8 mouse cellular contexts compared by ENCODE assay signal in the genomic region with DNA sequence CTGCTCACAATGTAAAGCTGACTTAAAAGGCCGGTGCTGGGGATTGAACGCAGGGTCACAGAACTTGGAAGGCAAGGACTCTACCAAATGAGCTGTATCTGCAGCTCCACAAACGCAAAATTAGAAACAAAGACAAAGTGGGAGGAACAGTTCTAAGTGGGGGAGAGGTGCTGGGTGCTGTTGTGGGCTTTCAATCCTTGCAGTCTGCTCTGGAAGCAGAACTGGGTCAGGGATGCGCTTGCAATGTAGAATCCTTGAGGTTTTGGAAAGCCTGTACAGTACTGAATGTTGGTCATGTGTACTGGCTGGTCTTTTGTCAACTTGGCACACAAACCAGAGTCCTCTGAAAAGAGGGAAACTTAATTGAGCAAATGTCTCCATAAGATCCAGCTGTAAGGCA. TPM values are rescaled to one million over a fixed set of nuclear protein-coding genes. Genes with fewer than 3 reads are reported as not detected.
DNase-seq lines count a peak whose midpoint lies in the region; ATAC-seq and TF ChIP-seq lines count a peak whose summit lies in the region.

No protein-coding gene starts in this region.

- no peak for TF ChIP-seq CTCF in cortical plate, adult 2 months (IDR thresholded peaks at IDR 0.05; ENCODE audit: extremely low read depth, insufficient read depth, low read length)
- TF ChIP-seq CTCF in intestine, postnatal 0 days (IDR thresholded peaks at IDR 0.05; ENCODE audit: low read depth): no peak
- TF ChIP-seq CTCF in small intestine, adult 2 months (IDR thresholded peaks at IDR 0.05; ENCODE audit: extremely low read depth, insufficient read length, insufficient replicate concordance, low read depth, low read length): no peak

- 10% methylated on average over 4 of the region's 4 CpGs for WGBS in heart, embryonic 10.5 days
- 8% methylated on average over 4 of the region's 4 CpGs for WGBS in intestine, postnatal 0 days
- WGBS in small intestine, adult 2 months: 7% methylated on average over 4 of the region's 4 CpGs

- H3K4me2 ChIP-seq in intestine, postnatal 0 days (replicated peaks; ENCODE audit: low read depth): peak overlapping the region; percentile 82

- H3K4me1 ChIP-seq in heart, embryonic 10.5 days: peaks cover 35% of the 10 kb centered on the region
- peaks cover 13% of the 10 kb centered on the region for H3K4me1 ChIP-seq in cortical plate, adult 2 months (ENCODE audit: control insufficient read depth, insufficient read depth, low read length)
- H3K4me1 ChIP-seq in intestine, postnatal 0 days (replicated peaks; ENCODE audit: control insufficient read depth, insufficient read depth, low read length): peaks cover 3% of the 10 kb centered on the region; the same call in 1 of the 2 replicates
- peaks cover 12% of the 10 kb centered on the region; the same call in 1 of the 2 replicates for H3K4me1 ChIP-seq in small intestine, adult 2 months (ENCODE audit: control insufficient read depth, insufficient read depth, insufficient read length, low read length)

- peak overlapping the region; percentile 98 for H3K9ac ChIP-seq in intestine, postnatal 0 days (ENCODE audit: low read depth, low read length)

- ATAC-seq in intestine, postnatal 0 days: no peak

- no peaks in the 10 kb centered on the region for H3K9me3 ChIP-seq in heart, embryonic 10.5 days
- no peaks in the 10 kb centered on the region for H3K9me3 ChIP-seq in intestine, postnatal 0 days (ENCODE audit: control insufficient read depth)

- no peaks in the 10 kb centered on the region for H3K27me3 ChIP-seq in heart, embryonic 10.5 days (ENCODE audit: insufficient read depth, poor library complexity, severe bottlenecking)
- H3K27me3 ChIP-seq in intestine, postnatal 0 days (replicated peaks; ENCODE audit: control insufficient read depth, insufficient read depth, low read length): no peaks in the 10 kb centered on the region
- no peaks in the 10 kb centered on the region for H3K27me3 ChIP-seq in small intestine, adult 2 months (ENCODE audit: control insufficient read depth, insufficient read depth, low read length)

- H3K36me3 ChIP-seq in heart, embryonic 10.5 days: peaks cover 24% of the 10 kb centered on the region
- peaks cover 7% of the 10 kb centered on the region; the same call in 1 of the 2 replicates for H3K36me3 ChIP-seq in intestine, postnatal 0 days (ENCODE audit: control insufficient read depth, insufficient read depth)
- H3K36me3 ChIP-seq in small intestine, adult 2 months (ENCODE audit: control insufficient read depth, insufficient read depth, low read length): peaks cover 6% of the 10 kb centered on the region; the same call in 1 of the 2 replicates

- H3K4me3 ChIP-seq in heart, embryonic 10.5 days: peak overlapping the region; percentile 98
- H3K4me3 ChIP-seq in cortical plate, adult 2 months (ENCODE audit: insufficient read depth, low read length): peak overlapping the region; percentile 61
- H3K4me3 ChIP-seq in intestine, postnatal 0 days (ENCODE audit: low read depth, low read length): peak overlapping the region; percentile 97
- peak overlapping the region; percentile 91 for H3K4me3 ChIP-seq in small intestine, adult 2 months (ENCODE audit: low read depth, low read length)

- intact Hi-C loops in heart, postnatal 36 days (cut with DNase I): loop anchor here (2.0 to 5.0 kb wide), 2 partner anchors 45 to 102 kb away; a partner anchor contains a TSS

- H3K27ac ChIP-seq in heart, embryonic 10.5 days: peak overlapping the region; percentile 98
- H3K27ac ChIP-seq in cortical plate, adult 2 months (ENCODE audit: insufficient read depth, low read length): no peak overlapping the region
- no peak overlapping the region for H3K27ac ChIP-seq in intestine, postnatal 0 days (ENCODE audit: low read depth, low read length)
- no peak overlapping the region for H3K27ac ChIP-seq in small intestine, adult 2 months (ENCODE audit: insufficient read depth, low read depth, low read length)

- no peak for TF ChIP-seq POLR2A in cortical plate, adult 2 months (IDR thresholded peaks at IDR 0.05; ENCODE audit: extremely low read depth, insufficient read depth, low read length)
- TF ChIP-seq POLR2A in small intestine, adult 2 months (IDR thresholded peaks at IDR 0.05; ENCODE audit: low read depth, low read length): no peak

- DNase-seq in heart, embryonic 10.5 days (ENCODE audit: low spot score): no peak
- no peak for DNase-seq in heart, postnatal 36 days
- DNase-seq in 416B (ENCODE audit: low read depth): peak; percentile 32
- DNase-seq in frontal cortex, postnatal 25 days (ENCODE audit: low spot score in 2 of 2): no peak
- no peak for DNase-seq in gastrocnemius, postnatal 10 days

RNA-seq across cellular contexts. Expression of a gene that starts 0.9 kb away (rescaled TPM):
- 2.3 and 2.4 TPM in 2 replicates for polyA plus RNA-seq in heart, embryonic 10.5 days (2016; fragmentation: Nextera tagmentation; extraction: Ambion mirVana)
- total RNA-seq in heart, postnatal 36 days (2021): under 1 TPM; 0.78 to 0.81 TPM
- 3.0 and 3.3 TPM in 2 replicates for polyA plus RNA-seq in cortical plate, adult 2 months (2012; rRNA removed)
- 0.81 and 0.82 TPM in 2 replicates for polyA plus RNA-seq in intestine, postnatal 0 days (2015; fragmentation: Nextera tagmentation; extraction: Ambion mirVana)
- 0.20 and 0.28 TPM in 2 replicates for polyA plus RNA-seq in small intestine, adult 2 months (2012; rRNA removed)
- 1 to 10 TPM in 1 of 2 experiments, under 1 TPM in 1; 0.96 to 1.8 TPM for total RNA-seq in gastrocnemius, postnatal 10 days (2021)

RNA-seq across cellular contexts. Expression of a gene that starts 1.0 kb away (rescaled TPM):
- 70.9 and 85.7 TPM in 2 replicates for polyA plus RNA-seq in heart, embryonic 10.5 days (2016; fragmentation: Nextera tagmentation; extraction: Ambion mirVana)
- total RNA-seq in heart, postnatal 36 days (2021): 10 to 100 TPM; 18.7 to 19.2 TPM
- 60.3 and 63.3 TPM in 2 replicates for polyA plus RNA-seq in cortical plate, adult 2 months (2012; rRNA removed)
- polyA plus RNA-seq in intestine, postnatal 0 days (2015; fragmentation: Nextera tagmentation; extraction: Ambion mirVana): 26.7 and 29.1 TPM in 2 replicates
- 7.2 and 18.2 TPM in 2 replicates for polyA plus RNA-seq in small intestine, adult 2 months (2012; rRNA removed)
- 10 to 100 TPM; 27.2 to 29.1 TPM for total RNA-seq in gastrocnemius, postnatal 10 days (2021)

RNA-seq across cellular contexts. Expression of a gene that starts 44.8 kb away (rescaled TPM):
- polyA plus RNA-seq in heart, embryonic 10.5 days (2016; fragmentation: Nextera tagmentation; extraction: Ambion mirVana): 119 and 122 TPM in 2 replicates
- total RNA-seq in heart, postnatal 36 days (2021): 10 to 100 TPM; 45.5 to 54.4 TPM
- polyA plus RNA-seq in cortical plate, adult 2 months (2012; rRNA removed): 77.9 and 87.5 TPM in 2 replicates
- polyA plus RNA-seq in intestine, postnatal 0 days (2015; fragmentation: Nextera tagmentation; extraction: Ambion mirVana): 68.9 and 70.4 TPM in 2 replicates
- 8.1 and 11.7 TPM in 2 replicates for polyA plus RNA-seq in small intestine, adult 2 months (2012; rRNA removed)
- total RNA-seq in gastrocnemius, postnatal 10 days (2021): 10 to 100 TPM; 46.1 to 51.9 TPM
